Mouse (Mus musculus) lung, postnatal 0 days (tissue): ENCODE data around the gene Trim80.

ENCODE experiments used
- CTCF ChIP-seq: IDR thresholded peaks from 2 replicates; pipeline ENCODE4 v1.5.1; 2016; ENCODE audit warnings: antibody characterized with exemption, mild to moderate bottlenecking
- EP300 ChIP-seq: IDR thresholded peaks from 2 replicates; pipeline ENCODE4 v1.6.1; 2016; ENCODE audit warnings: antibody characterized with exemption, mild to moderate bottlenecking, control low read depth

DNA sequence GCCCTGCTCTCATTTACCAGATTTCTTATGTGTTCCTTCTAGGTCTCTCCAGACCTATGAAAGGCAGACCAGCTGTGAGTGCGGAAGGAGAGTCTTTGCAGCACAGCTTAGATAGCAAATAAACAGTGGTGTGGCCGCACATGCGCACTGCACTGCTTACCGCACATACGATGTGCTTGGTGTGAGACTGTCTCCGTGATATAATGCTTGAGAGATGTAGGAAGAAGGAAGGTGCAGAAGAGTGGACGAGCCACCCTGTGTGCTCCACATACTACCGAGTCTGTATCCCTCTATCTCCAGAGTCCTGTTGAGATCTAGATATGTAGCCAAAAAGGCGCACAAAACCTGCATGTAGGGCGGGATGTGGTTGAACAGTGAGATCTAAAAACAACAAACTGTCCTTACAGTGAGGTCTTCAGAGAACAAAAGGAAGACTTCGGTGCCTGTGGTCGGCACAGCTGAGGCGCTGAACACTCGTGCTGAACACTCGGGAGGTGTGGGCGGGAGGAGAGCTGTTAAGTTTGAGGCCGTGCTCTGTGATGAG is 33.4 kb upstream of the Trim80 start:
- TF ChIP-seq CTCF, result no peak
- TF ChIP-seq EP300, result no peak
